Mouse (Mus musculus): ENCODE results near the gene Raph1. TPM values are rescaled to one million over a fixed set of nuclear protein-coding genes. Genes with fewer than 3 reads are reported as not detected.

The Raph1 gene
- polyA plus RNA-seq, 1 experiment from 2014 or later: 38.6 TPM

GRCm38 (mm10) chr1:60489660-60490059, 77.2 kb downstream of the Raph1 start:
- Histone ChIP-seq H3K27ac (ENCODE audit: low read length) (no peak overlapping the region), H3K9me3 (ENCODE audit: control insufficient read depth, low read depth, low read length) (no peaks in the 10 kb centered on the region), H3K27me3 (ENCODE audit: control insufficient read depth, insufficient read depth, low read length) (no peaks in the 10 kb centered on the region), H3K9ac (replicated peaks; ENCODE audit: low read depth, low read length) (no peak overlapping the region), H3K4me2 (replicated peaks; ENCODE audit: low read depth, low read length) (no peak overlapping the region), H3K36me3 (ENCODE audit: control insufficient read depth, insufficient read depth, low read length) (peaks cover 25% of the 10 kb centered on the region), H3K4me3 (ENCODE audit: low read depth, low read length) (no peak overlapping the region), H3K4me1 (ENCODE audit: control insufficient read depth, insufficient read depth, low read length) (no peaks in the 10 kb centered on the region)
- WGBS: 91% methylated on average over 2 of the region's 2 CpGs
- ATAC-seq (ENCODE audit: insufficient number of reproducible peaks, insufficient read depth, low FRiP score, low read depth): no peak

- Histone ChIP-seq H3K4me1 (ENCODE audit: control insufficient read depth, insufficient read depth, low read length) (no peaks in the 10 kb centered on the region), H3K4me3 (ENCODE audit: low read depth, low read length) (no peak overlapping the region), H3K9ac (replicated peaks; ENCODE audit: low read depth, low read length) (no peak overlapping the region), H3K9me3 (ENCODE audit: control insufficient read depth, low read depth, low read length) (no peaks in the 10 kb centered on the region), H3K4me2 (replicated peaks; ENCODE audit: low read depth, low read length) (no peak overlapping the region), H3K27ac (ENCODE audit: low read length) (no peak overlapping the region), H3K27me3 (ENCODE audit: control insufficient read depth, insufficient read depth, low read length) (no peaks in the 10 kb centered on the region), H3K36me3 (ENCODE audit: control insufficient read depth, insufficient read depth, low read length) (peaks cover 18% of the 10 kb centered on the region)
- 86% methylated on average over 8 of the region's 8 CpGs for whole genome bisulfite sequencing
- no peak for ATAC-seq (ENCODE audit: insufficient number of reproducible peaks, insufficient read depth, low FRiP score, low read depth)
Observed at GRCm38 (mm10) chr1:60488635-60489034, 78.3 kb downstream of the Raph1 start.

- ATAC-seq (ENCODE audit: insufficient number of reproducible peaks, insufficient read depth, low FRiP score, low read depth): no peak
- no peak overlapping the region for H3K27ac ChIP-seq (ENCODE audit: low read length)
- peaks cover 4% of the 10 kb centered on the region; the same call in 1 of the 2 replicates for H3K36me3 ChIP-seq (ENCODE audit: control insufficient read depth, insufficient read depth, low read length)
- no peaks in the 10 kb centered on the region for H3K27me3 ChIP-seq (ENCODE audit: control insufficient read depth, insufficient read depth, low read length)
- no peaks in the 10 kb centered on the region for H3K4me1 ChIP-seq (ENCODE audit: control insufficient read depth, insufficient read depth, low read length)
- no peak overlapping the region for H3K4me3 ChIP-seq (ENCODE audit: low read depth, low read length)
- 73% methylated on average over 3 of the region's 3 CpGs for WGBS
- no peak overlapping the region for H3K9ac ChIP-seq (replicated peaks; ENCODE audit: low read depth, low read length)
- no peaks in the 10 kb centered on the region for H3K9me3 ChIP-seq (ENCODE audit: control insufficient read depth, low read depth, low read length)
- H3K4me2 ChIP-seq (replicated peaks; ENCODE audit: low read depth, low read length): no peak overlapping the region
Observed at GRCm38 (mm10) chr1:60485649-60486048, 81.3 kb downstream of the Raph1 start.

- Histone ChIP-seq H3K36me3 (ENCODE audit: control insufficient read depth, insufficient read depth, low read length) (peaks cover 10% of the 10 kb centered on the region; the same call in 1 of the 2 replicates), H3K4me3 (ENCODE audit: low read depth, low read length) (no peak overlapping the region), H3K9me3 (ENCODE audit: control insufficient read depth, low read depth, low read length) (no peaks in the 10 kb centered on the region), H3K27me3 (ENCODE audit: control insufficient read depth, insufficient read depth, low read length) (no peaks in the 10 kb centered on the region), H3K4me2 (replicated peaks; ENCODE audit: low read depth, low read length) (no peak overlapping the region), H3K4me1 (ENCODE audit: control insufficient read depth, insufficient read depth, low read length) (no peaks in the 10 kb centered on the region), H3K9ac (replicated peaks; ENCODE audit: low read depth, low read length) (no peak overlapping the region), H3K27ac (ENCODE audit: low read length) (no peak overlapping the region)
- no peak for ATAC-seq (ENCODE audit: insufficient number of reproducible peaks, insufficient read depth, low FRiP score, low read depth)
- WGBS: 94% methylated on average over 1 of the region's 1 CpGs
Observed at GRCm38 (mm10) chr1:60482881-60483280, 84.0 kb downstream of the Raph1 start.

- no peaks in the 10 kb centered on the region for H3K27me3 ChIP-seq (ENCODE audit: control insufficient read depth, insufficient read depth, low read length)
- peaks cover 13% of the 10 kb centered on the region; the same call in 1 of the 2 replicates for H3K36me3 ChIP-seq (ENCODE audit: control insufficient read depth, insufficient read depth, low read length)
Observed at GRCm38 (mm10) chr1:60481561-60481960, 85.3 kb downstream of the Raph1 start.

GRCm38 (mm10) chr1:60470541-60470940, 96.4 kb downstream of the Raph1 start:
- Histone ChIP-seq H3K4me3 (ENCODE audit: low read depth, low read length) (no peak overlapping the region), H3K9me3 (ENCODE audit: control insufficient read depth, low read depth, low read length) (no peaks in the 10 kb centered on the region), H3K27me3 (ENCODE audit: control insufficient read depth, insufficient read depth, low read length) (no peaks in the 10 kb centered on the region), H3K4me2 (replicated peaks; ENCODE audit: low read depth, low read length) (no peak overlapping the region), H3K27ac (ENCODE audit: low read length) (no peak overlapping the region), H3K36me3 (ENCODE audit: control insufficient read depth, insufficient read depth, low read length) (peaks cover 15% of the 10 kb centered on the region), H3K9ac (replicated peaks; ENCODE audit: low read depth, low read length) (no peak overlapping the region), H3K4me1 (ENCODE audit: control insufficient read depth, insufficient read depth, low read length) (no peaks in the 10 kb centered on the region)
- 91% methylated on average over 7 of the region's 7 CpGs for WGBS
- no peak for ATAC-seq (ENCODE audit: insufficient number of reproducible peaks, insufficient read depth, low FRiP score, low read depth)

More at GRCm38 (mm10) chr1:60481561-60481960, 85.3 kb downstream of the Raph1 start:
- no peak overlapping the region for H3K9ac ChIP-seq (replicated peaks; ENCODE audit: low read depth, low read length)
- WGBS: 42% methylated on average over 1 of the region's 1 CpGs
- no peaks in the 10 kb centered on the region for H3K4me1 ChIP-seq (ENCODE audit: control insufficient read depth, insufficient read depth, low read length)
- H3K4me2 ChIP-seq (replicated peaks; ENCODE audit: low read depth, low read length): no peak overlapping the region
- no peak for ATAC-seq (ENCODE audit: insufficient number of reproducible peaks, insufficient read depth, low FRiP score, low read depth)
- no peak overlapping the region for H3K4me3 ChIP-seq (ENCODE audit: low read depth, low read length)
- H3K9me3 ChIP-seq (ENCODE audit: control insufficient read depth, low read depth, low read length): no peaks in the 10 kb centered on the region
- H3K27ac ChIP-seq (ENCODE audit: low read length): no peak overlapping the region

GRCm38 (mm10) chr1:60469491-60469890, 97.4 kb downstream of the Raph1 start:
- Histone ChIP-seq H3K4me3 (ENCODE audit: low read depth, low read length) (no peak overlapping the region), H3K9ac (replicated peaks; ENCODE audit: low read depth, low read length) (no peak overlapping the region), H3K4me2 (replicated peaks; ENCODE audit: low read depth, low read length) (no peak overlapping the region), H3K27ac (ENCODE audit: low read length) (no peak overlapping the region), H3K9me3 (ENCODE audit: control insufficient read depth, low read depth, low read length) (no peaks in the 10 kb centered on the region), H3K27me3 (ENCODE audit: control insufficient read depth, insufficient read depth, low read length) (no peaks in the 10 kb centered on the region), H3K36me3 (ENCODE audit: control insufficient read depth, insufficient read depth, low read length) (peaks cover 19% of the 10 kb centered on the region), H3K4me1 (ENCODE audit: control insufficient read depth, insufficient read depth, low read length) (no peaks in the 10 kb centered on the region)
- no peak for ATAC-seq (ENCODE audit: insufficient number of reproducible peaks, insufficient read depth, low FRiP score, low read depth)
- 90% methylated on average over 2 of the region's 2 CpGs for WGBS

GRCm38 (mm10) chr1:60460623-60461022, 106.3 kb downstream of the Raph1 start:
- WGBS: 91% methylated on average over 1 of the region's 1 CpGs
- no peak for ATAC-seq (ENCODE audit: insufficient number of reproducible peaks, insufficient read depth, low FRiP score, low read depth)
- Histone ChIP-seq H3K27me3 (ENCODE audit: control insufficient read depth, insufficient read depth, low read length) (no peaks in the 10 kb centered on the region), H3K36me3 (ENCODE audit: control insufficient read depth, insufficient read depth, low read length) (peaks cover 3% of the 10 kb centered on the region; the same call in 1 of the 2 replicates), H3K27ac (ENCODE audit: low read length) (no peak overlapping the region), H3K9ac (replicated peaks; ENCODE audit: low read depth, low read length) (no peak overlapping the region), H3K9me3 (ENCODE audit: control insufficient read depth, low read depth, low read length) (no peaks in the 10 kb centered on the region), H3K4me1 (ENCODE audit: control insufficient read depth, insufficient read depth, low read length) (no peaks in the 10 kb centered on the region), H3K4me3 (ENCODE audit: low read depth, low read length) (no peak overlapping the region), H3K4me2 (replicated peaks; ENCODE audit: low read depth, low read length) (no peak overlapping the region)

GRCm38 (mm10) chr1:60449896-60450295, 117.0 kb downstream of the Raph1 start:
- H3K36me3 ChIP-seq (ENCODE audit: control insufficient read depth, insufficient read depth, low read length): peaks cover 17% of the 10 kb centered on the region; the same call in 1 of the 2 replicates
- 54% methylated on average over 1 of the region's 1 CpGs for WGBS
- no peak overlapping the region for H3K9ac ChIP-seq (replicated peaks; ENCODE audit: low read depth, low read length)
- H3K4me1 ChIP-seq (ENCODE audit: control insufficient read depth, insufficient read depth, low read length): no peaks in the 10 kb centered on the region
- no peak overlapping the region for H3K27ac ChIP-seq (ENCODE audit: low read length)
- no peak for ATAC-seq (ENCODE audit: insufficient number of reproducible peaks, insufficient read depth, low FRiP score, low read depth)
- no peaks in the 10 kb centered on the region for H3K9me3 ChIP-seq (ENCODE audit: control insufficient read depth, low read depth, low read length)
- no peak overlapping the region for H3K4me3 ChIP-seq (ENCODE audit: low read depth, low read length)
- H3K4me2 ChIP-seq (replicated peaks; ENCODE audit: low read depth, low read length): no peak overlapping the region
- H3K27me3 ChIP-seq (ENCODE audit: control insufficient read depth, insufficient read depth, low read length): no peaks in the 10 kb centered on the region
